Mouse (Mus musculus): ENCODE results near the gene Sncg. TPM values are rescaled to one million over a fixed set of nuclear protein-coding genes. Genes with fewer than 3 reads are reported as not detected.

The Sncg gene
- polyA plus RNA-seq (2014; fragmentation: Illumina TruSeq; extraction: RNeasy Lipid Tissue Mini Kit (QIAGEN cat#74804); ENCODE audit: insufficient read depth, low read depth, low replicate concordance), result 24.1 TPM

DNA sequence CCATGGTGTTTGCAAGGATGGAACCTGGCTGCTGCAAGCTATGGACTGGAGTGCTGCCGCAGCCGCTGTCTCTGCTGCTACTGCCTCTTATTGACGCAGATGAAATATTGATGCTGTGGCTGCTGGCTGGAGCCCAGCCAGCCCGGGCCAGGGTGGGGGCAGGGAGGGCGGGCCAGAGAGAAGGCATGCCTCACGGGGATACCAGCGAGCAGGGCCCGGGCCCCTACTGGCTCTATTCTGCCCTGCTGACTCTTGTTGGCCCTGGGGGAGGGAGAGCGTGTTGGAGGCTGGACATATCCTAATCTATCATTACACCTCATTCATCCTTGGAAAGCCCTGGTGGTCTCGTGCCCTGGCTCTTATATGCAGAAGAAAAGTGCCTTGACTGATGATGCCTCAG is at the start of gene Sncg:
TSS of gene Sncg (minus strand) at position 213 of the 400 bp plus-strand sequence.

GRCm38 (mm10) chr14:34375415-34375904 is 871 bp upstream of the Sncg start, which contains the start of gene Mmrn2:
Gene Mmrn2 (plus strand): TSS chr14:34375465.

GRCm38 (mm10) chr14:34355301-34355700 is 19.3 kb downstream of the Sncg start, which contains the start of gene Fam25c:
Gene Fam25c (minus strand): TSS chr14:34355433.

Other genes with a start within 250 kb of the Sncg start
- gene Npy4r, start 222.3 kb downstream of the Sncg start, polyA plus RNA-seq (2014; fragmentation: Illumina TruSeq; extraction: RNeasy Lipid Tissue Mini Kit (QIAGEN cat#74804); ENCODE audit: insufficient read depth, low read depth, low replicate concordance), result 0.12 TPM
- 0.06 TPM for gene Gprin2, start 173.1 kb downstream of the Sncg start, polyA plus RNA-seq (2014; fragmentation: Illumina TruSeq; extraction: RNeasy Lipid Tissue Mini Kit (QIAGEN cat#74804); ENCODE audit: insufficient read depth, low read depth, low replicate concordance)
- 2.8 TPM for gene Syt15, start 155.2 kb downstream of the Sncg start, polyA plus RNA-seq (2014; fragmentation: Illumina TruSeq; extraction: RNeasy Lipid Tissue Mini Kit (QIAGEN cat#74804); ENCODE audit: insufficient read depth, low read depth, low replicate concordance)
- 4.3 TPM for gene Shld2, start 64.3 kb downstream of the Sncg start, polyA plus RNA-seq (2014; fragmentation: Illumina TruSeq; extraction: RNeasy Lipid Tissue Mini Kit (QIAGEN cat#74804); ENCODE audit: insufficient read depth, low read depth, low replicate concordance)
- gene Glud1, start 64.1 kb downstream of the Sncg start, polyA plus RNA-seq (2014; fragmentation: Illumina TruSeq; extraction: RNeasy Lipid Tissue Mini Kit (QIAGEN cat#74804); ENCODE audit: insufficient read depth, low read depth, low replicate concordance), result 71.0 TPM
- not detected for gene Fam25c, start 19.4 kb downstream of the Sncg start, polyA plus RNA-seq (2014; fragmentation: Illumina TruSeq; extraction: RNeasy Lipid Tissue Mini Kit (QIAGEN cat#74804); ENCODE audit: insufficient read depth, low read depth, low replicate concordance)
- 9.8 TPM for gene Mmrn2, start 676 bp upstream of the Sncg start, polyA plus RNA-seq (2014; fragmentation: Illumina TruSeq; extraction: RNeasy Lipid Tissue Mini Kit (QIAGEN cat#74804); ENCODE audit: insufficient read depth, low read depth, low replicate concordance)
- gene Bmpr1a, start 128.6 kb upstream of the Sncg start, polyA plus RNA-seq (2014; fragmentation: Illumina TruSeq; extraction: RNeasy Lipid Tissue Mini Kit (QIAGEN cat#74804); ENCODE audit: insufficient read depth, low read depth, low replicate concordance), result 17.6 TPM
- not detected for gene 9230112D13Rik, start 148.0 kb upstream of the Sncg start, polyA plus RNA-seq (2014; fragmentation: Illumina TruSeq; extraction: RNeasy Lipid Tissue Mini Kit (QIAGEN cat#74804); ENCODE audit: insufficient read depth, low read depth, low replicate concordance)
- gene Ldb3, start 213.9 kb upstream of the Sncg start, polyA plus RNA-seq (2014; fragmentation: Illumina TruSeq; extraction: RNeasy Lipid Tissue Mini Kit (QIAGEN cat#74804); ENCODE audit: insufficient read depth, low read depth, low replicate concordance), result 8.9 TPM
- gene Opn4, start 225.4 kb upstream of the Sncg start, polyA plus RNA-seq (2014; fragmentation: Illumina TruSeq; extraction: RNeasy Lipid Tissue Mini Kit (QIAGEN cat#74804); ENCODE audit: insufficient read depth, low read depth, low replicate concordance), result not detected

Measured in lung, adult 10 weeks (tissue).